Mouse (Mus musculus): ENCODE results near the gene Senp7. TPM values are rescaled to one million over a fixed set of nuclear protein-coding genes. Genes with fewer than 3 reads are reported as not detected.
"Not testable (repeated sequence)": the region's sequence is repeated elsewhere in the genome, so short reads cannot be mapped to it uniquely, and the experiment has no call there.

The Senp7 gene
- total RNA-seq, 2 experiments from 2014 or later: 11.5 to 12.9 TPM

GRCm38 (mm10) chr16:56134149-56134548 lies 86.0 kb downstream of the Senp7 start:
- no peak for DNase-seq

- not testable (repeated sequence) for DNase-seq
Measured at GRCm38 (mm10) chr16:56137672-56138071, 89.5 kb downstream of the Senp7 start.

- DNase-seq: no peak
Measured at GRCm38 (mm10) chr16:56139921-56140320, 91.8 kb downstream of the Senp7 start.

GRCm38 (mm10) chr16:56144876-56145555 lies 96.9 kb downstream of the Senp7 start:
- DNase-seq: no peak

GRCm38 (mm10) chr16:56147679-56148078 lies 99.5 kb downstream of the Senp7 start:
- no peak for DNase-seq

GRCm38 (mm10) chr16:56163466-56163865 lies 115.3 kb downstream of the Senp7 start:
- no peak for DNase-seq

- DNase-seq: no peak
Measured at GRCm38 (mm10) chr16:56170247-56170646, 122.1 kb downstream of the Senp7 start.

GRCm38 (mm10) chr16:56175867-56176581 lies 127.9 kb downstream of the Senp7 start:
- no peak for DNase-seq

GRCm38 (mm10) chr16:56186863-56187262 lies 138.7 kb downstream of the Senp7 start:
- DNase-seq: no peak

- no peak for DNase-seq
Measured at GRCm38 (mm10) chr16:56188198-56188597, 140.1 kb downstream of the Senp7 start.

- DNase-seq: no peak
Measured at GRCm38 (mm10) chr16:56204051-56204450, 155.9 kb downstream of the Senp7 start, which contains the start of gene Impg2. Impg2 (plus strand) TSS chr16:56204313.

- DNase-seq: no peak
Measured at GRCm38 (mm10) chr16:56212740-56213139, 164.6 kb downstream of the Senp7 start.

- no peak for DNase-seq
Measured at GRCm38 (mm10) chr16:56227686-56228085, 179.5 kb downstream of the Senp7 start.

GRCm38 (mm10) chr16:56229455-56229854 lies 181.3 kb downstream of the Senp7 start:
- no peak for DNase-seq

GRCm38 (mm10) chr16:56231300-56231699 lies 183.2 kb downstream of the Senp7 start:
- DNase-seq: no peak

GRCm38 (mm10) chr16:56232736-56233135 lies 184.6 kb downstream of the Senp7 start:
- DNase-seq: peak; percentile 57

Small RNA genes within 50 kb of the gene (microRNA-seq; reads per million reads assigned to microRNA genes)
- gene Gm24047 (ENCODE audit: borderline replicate concordance in 2 of 2): 0 reads per million in 2 experiments

Other genes with a start within 250 kb of the Senp7 start
- gene Nfkbiz, start 209.4 kb upstream of the Senp7 start, total RNA-seq (2021): 1 to 10 TPM; 1.2 to 1.3 TPM
- gene Nxpe3, start 153.1 kb upstream of the Senp7 start, total RNA-seq (2021): under 1 TPM; 0.31 to 0.38 TPM
- gene Cep97, start 113.5 kb upstream of the Senp7 start, total RNA-seq (2021): 1 to 10 TPM; 4.1 to 5.7 TPM
- 100 to 1,000 TPM; 523 to 572 TPM for gene Rpl24, start 82.1 kb upstream of the Senp7 start, total RNA-seq (2021)
- 1 to 10 TPM; 9.3 to 9.6 TPM for gene Zbtb11, start 74.5 kb upstream of the Senp7 start, total RNA-seq (2021)
- gene Pcnp, start 18.6 kb upstream of the Senp7 start, total RNA-seq (2021): 10 to 100 TPM; 47.0 to 50.1 TPM
- gene Trmt10c, start 10.5 kb upstream of the Senp7 start, total RNA-seq (2021): 1 to 10 TPM; 7.7 to 9.3 TPM
- gene Impg2, start 156.0 kb downstream of the Senp7 start, total RNA-seq (2021): under 1 TPM; 0.10 to 0.13 TPM

Data from gastrocnemius, postnatal 25 days (tissue).